Mouse (Mus musculus) bone marrow, adult 2 months (tissue): ENCODE results near the gene Dnajc4.

Experiments
- CTCF ChIP-seq: fragments of 200-500 bp; IDR thresholded peaks from 2 replicates; pipeline ENCODE4 v1.5.1; 2011; ENCODE audit warnings: low read length, control low read depth; ENCODE audit not compliant: control insufficient read depth, insufficient read depth
- POLR2A ChIP-seq: fragments of 200-500 bp; IDR thresholded peaks from 2 replicates; pipeline ENCODE4 v1.6.1; 2011; ENCODE audit warnings: low read depth, mild to moderate bottlenecking, control low read depth, low read length, borderline replicate concordance; ENCODE audit not compliant: control insufficient read depth

DNA sequence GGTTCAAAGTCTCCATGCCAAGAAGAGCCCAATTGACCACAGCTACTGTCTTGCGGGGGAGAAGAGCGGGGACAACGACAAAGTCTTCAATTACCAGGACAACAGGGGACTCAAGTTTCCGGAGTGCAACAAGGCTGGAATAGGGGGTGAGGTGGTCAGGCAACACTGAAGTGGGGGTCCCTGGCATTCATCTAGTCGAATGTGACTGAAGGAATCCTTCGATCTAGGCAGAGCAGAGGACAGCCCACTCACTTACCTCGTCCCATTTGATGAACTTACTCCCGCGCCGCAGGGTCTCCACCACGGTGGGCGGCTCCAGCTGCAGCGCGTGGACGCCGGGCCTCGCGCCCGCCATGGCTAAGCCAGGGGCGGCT, 23.1 kb downstream of the Dnajc4 start:
- TF ChIP-seq CTCF (no peak), POLR2A (no peak)
